Mouse (Mus musculus): ENCODE measurements around the gene Ttc28.

GRCm38 (mm10) chr5:111137742-111138141 lies 258.1 kb downstream of the Ttc28 start:
- TF ChIP-seq CTCF (IDR thresholded peaks at IDR 0.05; ENCODE audit: extremely low read depth, insufficient read depth, insufficient read length, insufficient replicate concordance) (no peak), POLR2A (IDR thresholded peaks at IDR 0.05; ENCODE audit: low read depth, low read length) (no peak)

Data from spleen, adult 2 months (tissue).